Mouse (Mus musculus) layer of hippocampus, adult 2 months (tissue): ENCODE results near the gene Otud3. TPM values are rescaled to one million over a fixed set of nuclear protein-coding genes. Genes with fewer than 3 reads are reported as not detected.
A peak's percentile ranks its signal among the peaks of the same experiment; 100 is the strongest.

Source experiments
- DNase-seq, 2 experiments: peaks; one replicate each; pipeline ENCODE4 v3.0.0; 2022; ENCODE audit warnings: low spot score in 2 of 2
- H3K27ac ChIP-seq: fragments of 200-600 bp; 2 replicates; pipeline ENCODE4 v1.8.1; 2022
- H3K4me3 ChIP-seq: fragments of 200-600 bp; 2 replicates; pipeline ENCODE4 v1.8.1; 2022; ENCODE audit warnings: mild to moderate bottlenecking
- CTCF ChIP-seq: fragments of 200-600 bp; conservative IDR thresholded peaks from 2 replicates; pipeline ENCODE4 v1.8.1; 2022; ENCODE audit warnings: antibody characterized with exemption, mild to moderate bottlenecking, moderate library complexity
- total RNA-seq, 2 experiments: library from RNA; stranded (reverse); gene quantifications; 2 replicates each; pipeline ENCODE4 v1.2.3; 2021

The Otud3 gene
- total RNA-seq, 2 experiments from 2014 or later, result 10.4 to 13.9 TPM

DNA sequence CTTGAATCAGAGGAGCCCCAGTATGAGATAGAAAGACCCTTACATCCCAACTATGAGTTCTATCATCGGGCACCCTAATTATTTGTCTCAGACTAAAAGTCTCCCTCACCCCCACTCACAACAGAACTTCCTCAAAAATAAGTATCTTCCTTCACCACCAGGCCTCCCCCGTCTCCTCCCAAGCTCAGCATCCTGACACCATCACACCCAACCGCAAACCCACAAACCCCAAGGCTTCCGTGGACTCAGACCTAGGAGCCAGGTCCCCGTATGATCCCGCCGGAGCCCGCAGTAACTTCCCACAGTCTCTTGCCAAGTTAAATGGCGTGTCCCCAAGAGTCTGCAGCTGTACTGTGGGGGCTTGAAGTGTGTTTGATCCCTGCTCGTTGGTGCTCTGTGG lies 56.2 kb downstream of the Otud3 start:
- H3K27ac ChIP-seq, result no peak overlapping the region
- no peak overlapping the region for H3K4me3 ChIP-seq
- DNase-seq, result no peak
- TF ChIP-seq CTCF, result no peak

GRCm38 (mm10) chr4:138856491-138856890 lies 57.3 kb downstream of the Otud3 start:
- TF ChIP-seq CTCF, result peak; percentile 92
- DNase-seq, result peak; percentile 66 to 78
- H3K27ac ChIP-seq, result no peak overlapping the region
- H3K4me3 ChIP-seq, result no peak overlapping the region

DNA sequence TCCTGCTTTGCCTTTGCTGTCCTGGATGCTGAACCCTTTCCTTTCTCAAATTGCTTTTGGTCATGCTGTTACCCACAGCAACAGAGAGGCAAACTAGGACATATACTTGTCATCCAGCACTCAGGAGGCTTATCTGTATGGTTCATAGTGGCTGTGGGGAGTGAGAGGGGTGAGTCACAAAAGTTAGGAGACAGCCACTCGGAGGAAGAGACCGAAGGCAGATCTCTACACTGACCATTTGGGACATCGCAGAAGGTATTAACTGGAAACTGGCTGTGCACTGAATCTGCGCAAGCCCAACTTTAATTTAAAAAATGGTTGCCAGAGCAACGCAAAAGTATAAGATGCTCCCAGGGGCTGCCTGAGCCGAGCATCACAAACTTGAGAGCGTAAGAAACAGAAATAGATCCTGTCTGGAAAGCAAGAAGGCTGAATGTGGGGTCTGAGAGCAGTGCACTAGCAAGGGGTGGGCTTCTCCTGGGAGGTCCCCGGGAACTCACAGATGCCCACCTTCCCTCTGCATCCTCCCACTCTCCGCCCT lies 58.6 kb downstream of the Otud3 start:
- TF ChIP-seq CTCF, result no peak
- Histone ChIP-seq H3K27ac (no peak overlapping the region), H3K4me3 (no peak overlapping the region)
- DNase-seq, result no peak

GRCm38 (mm10) chr4:138852961-138853360 lies 60.8 kb downstream of the Otud3 start:
- Histone ChIP-seq H3K27ac (no peak overlapping the region), H3K4me3 (no peak overlapping the region)
- no peak for DNase-seq
- TF ChIP-seq CTCF, result no peak

- Histone ChIP-seq H3K4me3 (no peak overlapping the region), H3K27ac (no peak overlapping the region)
- peak; percentile 100 for TF ChIP-seq CTCF
- DNase-seq, result peak; percentile 73 to 90
These were observed 62.3 kb downstream of the Otud3 start for GRCm38 (mm10) chr4:138851463-138851862.

Other genes with a start within 250 kb of the Otud3 start
- not detected for gene Pla2g2c, start 189.2 kb downstream of the Otud3 start, total RNA-seq
- 1 to 10 TPM; 1.9 to 2.1 TPM for gene Ubxn10, start 176.8 kb downstream of the Otud3 start, total RNA-seq
- gene Pla2g2f, start 156.3 kb downstream of the Otud3 start, total RNA-seq, result 1 to 10 TPM; 1.6 to 2.3 TPM
- gene Pla2g2d, start 138.2 kb downstream of the Otud3 start, total RNA-seq, result under 1 TPM; 0.23 to 0.64 TPM
- 1 to 10 TPM in 1 of 2 experiments, under 1 TPM in 1; 0.86 to 1.4 TPM for gene Pla2g5, start 50.5 kb downstream of the Otud3 start, total RNA-seq
- gene Gm13030, start 40.0 kb downstream of the Otud3 start, total RNA-seq, result not detected
- not detected for gene Pla2g2e, start 36.0 kb downstream of the Otud3 start, total RNA-seq
- not detected for gene Rnf186, start 53.2 kb upstream of the Otud3 start, total RNA-seq
- 1 to 10 TPM; 1.6 to 4.2 TPM for gene Tmco4, start 58.9 kb upstream of the Otud3 start, total RNA-seq
- 1 to 10 TPM; 7.3 to 7.6 TPM for gene Htr6, start 161.6 kb upstream of the Otud3 start, total RNA-seq
- gene Nbl1, start 179.0 kb upstream of the Otud3 start, total RNA-seq, result 10 to 100 TPM; 84.4 to 89.9 TPM
- 100 to 1,000 TPM; 184 to 196 TPM for gene Minos1, start 217.2 kb upstream of the Otud3 start, total RNA-seq